Mouse (Mus musculus) liver, embryonic 14.5 days (tissue): ENCODE measurements at regions not wholly inside any gene's neighbourhood (a gene's known extent, or its start where the extent isn't known, plus 50 kb on each side); places are given as distances from the start of the nearest gene placed in this dataset.

Experiments used
- CTCF ChIP-seq: IDR thresholded peaks from 2 replicates; pipeline ENCODE4 v1.5.1; 2016; ENCODE audit warnings: antibody characterized with exemption, low read depth, control low read depth
- EP300 ChIP-seq: IDR thresholded peaks from 2 replicates; pipeline ENCODE4 v1.6.1; 2016; ENCODE audit warnings: antibody characterized with exemption, low read depth

GRCm38 (mm10) chr1:41887556-41887955 is 808.0 kb upstream of the Pou3f3 start:
- TF ChIP-seq CTCF (no peak), EP300 (no peak)
